20 mouse cellular contexts compared by ENCODE assay signal in genomic region chr19:14873986-14874385, GRCm38 (mm10).
A peak's percentile ranks its signal among the peaks of the same experiment; 100 is the strongest.
DNase-seq lines count a peak whose midpoint lies in the region; ATAC-seq lines count a peak whose summit lies in the region.
"Had no signal": no experiment of that assay in that cellular context is flagged by ENCODE, and none has a peak within 500 bp of the region (broad histone marks: within the 10 kb centered on the region; RNA-seq: fewer than 3 reads in every experiment).

No protein-coding gene starts in this region.

- DNase-seq in heart, adult 11 months = peak; percentile 31
- DNase-seq in heart, adult 8-10 months (ENCODE audit: low spot score) = no peak
- DNase-seq in R1 (ENCODE audit: low read depth, low spot score) = peak; percentile 74
- DNase-seq in thymus, postnatal 36 days = no peak
- DNase-seq: adrenal gland, adult 8-10 months; adrenal gland, postnatal 14 days; adrenal gland, postnatal 36 days; B cell, adult 2 months; cerebellum, adult 11-12 months; cerebellum, adult 2 months; cerebellum, adult 9-10 months; cerebellum, postnatal 10 days; cerebellum, postnatal 25 days; forebrain, postnatal 0 days had no signal

- ATAC-seq in monocyte, adult 5-6 weeks (replicated peaks; ENCODE audit: insufficient number of reproducible peaks, low FRiP score, low TSS enrichment, poor library complexity, severe bottlenecking) = no peak
- ATAC-seq: activated CD4-positive, CD25-positive, alpha-beta regulatory T cell, adult 4 months; CD4-positive, CD25-positive, alpha-beta regulatory T cell, adult 4 months; forebrain, embryonic 13.5 days; forebrain, embryonic 15.5 days; forebrain, postnatal 0 days; Patski had no signal

Comparison
In these comparisons a context has a peak if more than half of its experiments do, and no peak if none do; other contexts are left out.
1. DNase-seq: peak in heart, adult 11 months (single experiment) and R1 (single experiment); none in heart, adult 8-10 months (single experiment) and thymus, postnatal 36 days (0 of 2).